Mouse (Mus musculus): ENCODE data around the gene Rab43.

GRCm38 (mm10) chr6:87774909-87775308, 37.1 kb downstream of the Rab43 start:
- TF ChIP-seq POLR2A (IDR thresholded peaks at IDR 0.05; ENCODE audit: low read depth, low read length) (no peak), CTCF (IDR thresholded peaks at IDR 0.05; ENCODE audit: extremely low read depth, insufficient read length, insufficient replicate concordance, low read depth, low read length) (no peak)

All from small intestine, adult 2 months (tissue).